Mouse (Mus musculus) kidney, postnatal 0 days (tissue): ENCODE measurements around the gene Mapkapk2. TPM values are rescaled to one million over a fixed set of nuclear protein-coding genes. Genes with fewer than 3 reads are reported as not detected.

Source experiments
- ATAC-seq: fragments of 200-750 bp; cut with Nextera tagmentation; replicated peaks from 2 replicates; pipeline ENCODE4 v1.8.0; 2017; ENCODE audit warnings: low read depth, moderate number of reproducible peaks, moderate TSS enrichment, moderate library complexity; ENCODE audit not compliant: low FRiP score
- DNase-seq: peaks from one replicate; pipeline ENCODE4 v3.0.0-alpha.2; 2016; ENCODE audit warnings: low spot score
- H3K27ac ChIP-seq: fragments of 300-500 bp; sonication (generic); 2 replicates; pipeline ENCODE4 v1.5.1; 2014; ENCODE audit warnings: mild to moderate bottlenecking
- H3K27me3 ChIP-seq: fragments of 300-500 bp; sonication (generic); 2 replicates; pipeline ENCODE4 v1.6.1; 2014; ENCODE audit warnings: low read length, mixed read lengths; ENCODE audit not compliant: insufficient read depth
- H3K36me3 ChIP-seq: fragments of 300-500 bp; sonication (generic); 2 replicates; pipeline ENCODE4 v1.6.1; 2014; ENCODE audit warnings: low read length, mixed read lengths; ENCODE audit not compliant: insufficient read depth
- H3K4me1 ChIP-seq: fragments of 300-500 bp; sonication (generic); replicated peaks from 2 replicates; pipeline ENCODE4 v1.6.1; 2014; ENCODE audit warnings: antibody characterized with exemption, low read length, mixed read lengths; ENCODE audit not compliant: insufficient read depth
- H3K4me2 ChIP-seq: fragments of 300-500 bp; sonication (generic); 2 replicates; pipeline ENCODE4 v1.6.1; 2014; ENCODE audit warnings: mild to moderate bottlenecking, low read length, moderate library complexity, mixed read lengths
- H3K4me3 ChIP-seq: fragments of 300-500 bp; sonication (generic); replicated peaks from 2 replicates; pipeline ENCODE4 v1.5.1; 2014; ENCODE audit warnings: low read depth, low read length
- H3K9ac ChIP-seq: fragments of 300-500 bp; sonication (generic); 2 replicates; pipeline ENCODE4 v1.6.1; 2014; ENCODE audit warnings: low read depth, low read length
- H3K9me3 ChIP-seq: fragments of 300-500 bp; sonication (generic); replicated peaks from 2 replicates; pipeline ENCODE4 v1.6.1; 2016; ENCODE audit warnings: low read length, inconsistent platforms, mixed read lengths
- CTCF ChIP-seq: IDR thresholded peaks from 2 replicates; pipeline ENCODE4 v1.5.1; 2016; ENCODE audit warnings: antibody characterized with exemption, low read depth, mild to moderate bottlenecking, moderate library complexity
- WGBS: fragments of 180-500 bp; shearing (Covaris S2); extraction: QIAGEN DNeasy Blood & Tissue Kit; methylation state at CpG from one replicate; pipeline ENCODE4 v1.1.7; 2014; 5-methylcytosine and 5-hydroxymethylcytosine counted together
- polyA plus RNA-seq: library from polyadenylated mRNA; unstranded; fragments of >200 nt; fragmentation: Nextera tagmentation; extraction: Ambion mirVana; gene quantifications from 2 replicates; pipeline ENCODE4 v1.2.1, GENCODE M21; 2015

Mapkapk2 gene
- polyA plus RNA-seq, 1 experiment from 2014 or later = 55.9 TPM

DNA sequence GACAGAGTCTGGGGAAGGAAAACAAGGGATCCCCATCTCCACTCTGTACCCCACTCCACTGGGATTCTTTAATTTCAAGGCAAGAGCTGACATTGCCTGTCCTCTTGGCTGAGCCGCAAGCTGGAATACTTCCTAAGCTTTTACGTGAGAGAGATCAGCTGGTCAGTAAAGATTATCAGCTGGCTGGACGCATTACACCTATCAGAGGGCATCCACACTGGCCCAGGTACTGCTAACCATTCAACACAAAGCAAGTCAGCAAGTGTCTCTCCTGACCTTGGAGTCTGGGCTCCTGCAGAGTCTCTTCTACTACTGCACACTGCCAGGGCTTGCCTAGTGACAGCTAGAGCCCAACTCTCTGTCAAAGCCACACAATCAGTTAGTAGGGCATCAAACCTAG lies 6.1 kb downstream of the Mapkapk2 start:
- Histone ChIP-seq H3K27me3 (no peaks in the 10 kb centered on the region), H3K4me3 (no peak overlapping the region), H3K9me3 (no peaks in the 10 kb centered on the region), H3K4me1 (peaks cover 82% of the 10 kb centered on the region), H3K36me3 (no peaks in the 10 kb centered on the region), H3K27ac (no peak overlapping the region), H3K4me2 (no peak overlapping the region), H3K9ac (no peak overlapping the region)
- 73% methylated on average over 3 of the region's 3 CpGs for WGBS
- no peak for DNase-seq
- ATAC-seq = no peak
- TF ChIP-seq CTCF = no peak

DNA sequence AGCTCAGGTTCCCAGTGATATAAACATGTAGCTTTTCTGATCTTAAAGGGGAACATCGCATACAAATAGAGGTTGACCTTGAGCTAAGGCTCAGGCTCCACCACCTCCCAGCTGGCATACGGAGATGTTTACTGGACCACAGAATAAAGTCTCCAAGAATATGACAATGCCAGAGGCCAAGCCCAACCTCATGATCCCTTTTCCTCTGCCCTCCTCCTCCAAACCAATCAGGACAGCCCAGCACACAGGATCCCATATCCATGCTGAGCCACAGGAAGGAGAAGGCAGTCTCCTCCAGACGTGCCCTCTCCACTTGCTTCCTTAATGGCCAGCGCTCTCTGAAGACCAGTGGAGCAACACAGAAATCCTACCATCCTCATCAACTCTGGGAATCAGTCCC lies 6.7 kb downstream of the Mapkapk2 start:
- H3K9me3 ChIP-seq = no peaks in the 10 kb centered on the region
- no peak overlapping the region for H3K4me3 ChIP-seq
- DNase-seq = no peak

DNA sequence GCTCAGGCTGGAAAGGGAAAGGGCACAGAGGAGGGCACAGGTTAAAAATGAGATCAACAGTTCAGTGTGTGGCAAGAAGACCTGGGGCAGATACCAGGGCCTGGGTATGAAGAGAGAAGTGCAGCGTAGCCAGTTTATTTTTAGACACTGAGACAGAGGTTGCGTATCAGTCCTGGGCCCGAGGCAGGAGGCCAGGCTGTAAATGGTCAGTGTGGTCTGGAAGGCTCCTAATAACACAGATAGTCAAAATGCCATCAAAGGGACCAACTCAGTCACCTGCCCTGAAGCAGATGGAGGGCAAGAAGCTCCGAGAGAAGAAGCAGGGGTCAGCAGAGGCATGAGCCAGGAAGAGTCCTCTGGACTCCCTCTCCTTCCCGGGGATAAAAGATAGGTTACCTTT lies 7.4 kb downstream of the Mapkapk2 start:
- H3K4me2 ChIP-seq = no peak overlapping the region
- no peaks in the 10 kb centered on the region for H3K27me3 ChIP-seq
- no peak overlapping the region for H3K4me3 ChIP-seq
- H3K27ac ChIP-seq = no peak overlapping the region
- no peak overlapping the region for H3K9ac ChIP-seq
- no peaks in the 10 kb centered on the region for H3K9me3 ChIP-seq
- no peak for DNase-seq
- no peaks in the 10 kb centered on the region for H3K36me3 ChIP-seq
- ATAC-seq = no peak
- H3K4me1 ChIP-seq = peaks cover 82% of the 10 kb centered on the region
- 52% methylated on average over 5 of the region's 5 CpGs for WGBS
- TF ChIP-seq CTCF = no peak

More for the DNA sequence above, 6.7 kb downstream of the Mapkapk2 start:
- H3K36me3 ChIP-seq = no peaks in the 10 kb centered on the region
- no peaks in the 10 kb centered on the region for H3K27me3 ChIP-seq
- H3K27ac ChIP-seq = no peak overlapping the region
- ATAC-seq = no peak
- no peak for TF ChIP-seq CTCF
- peaks cover 82% of the 10 kb centered on the region for H3K4me1 ChIP-seq
- no peak overlapping the region for H3K9ac ChIP-seq
- no peak overlapping the region for H3K4me2 ChIP-seq
- 51% methylated on average over 4 of the region's 4 CpGs for WGBS

DNA sequence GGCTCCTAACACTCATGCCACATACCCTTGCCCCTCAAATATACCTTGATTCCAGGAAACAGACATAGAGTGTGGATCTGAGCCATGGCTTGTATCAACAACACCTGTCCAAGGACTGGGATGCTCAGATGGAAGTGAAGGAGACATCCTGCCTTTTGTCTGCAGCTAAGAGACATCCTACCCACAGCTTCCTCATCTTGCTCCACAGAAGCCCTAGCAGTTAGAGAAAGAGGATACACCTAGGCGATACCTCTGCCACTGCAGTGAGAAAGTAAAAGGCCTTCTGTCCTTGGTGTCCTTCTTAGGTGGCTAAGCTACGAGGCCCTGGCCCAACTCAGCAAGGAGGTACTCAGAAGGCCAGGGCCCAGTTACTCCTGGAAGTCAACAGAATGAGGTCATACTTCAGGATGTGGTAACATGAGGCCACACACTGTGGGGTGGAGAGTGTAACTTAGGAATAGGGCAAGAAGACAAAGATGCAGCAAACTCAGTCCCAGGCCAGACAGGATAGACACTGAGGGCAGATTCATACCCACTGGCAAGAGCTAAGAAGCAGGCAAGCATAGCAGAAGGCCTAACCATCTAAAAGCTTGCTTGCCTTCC lies 8.0 kb downstream of the Mapkapk2 start:
- no peak overlapping the region for H3K4me3 ChIP-seq
- H3K4me1 ChIP-seq = peaks cover 84% of the 10 kb centered on the region
- TF ChIP-seq CTCF = no peak
- no peaks in the 10 kb centered on the region for H3K27me3 ChIP-seq
- ATAC-seq (peak; percentile 37; the same call in 1 of the 2 replicates), DNase-seq (peak; percentile 31)
- H3K27ac ChIP-seq = no peak overlapping the region
- no peak overlapping the region for H3K4me2 ChIP-seq
- no peak overlapping the region for H3K9ac ChIP-seq
- WGBS = 76% methylated on average over 2 of the region's 2 CpGs
- H3K36me3 ChIP-seq = no peaks in the 10 kb centered on the region
- H3K9me3 ChIP-seq = no peaks in the 10 kb centered on the region

GRCm38 (mm10) chr1:131088547-131088946 lies 9.1 kb downstream of the Mapkapk2 start:
- H3K27me3 ChIP-seq = no peaks in the 10 kb centered on the region
- no peaks in the 10 kb centered on the region for H3K9me3 ChIP-seq
- DNase-seq = no peak
- H3K36me3 ChIP-seq = no peaks in the 10 kb centered on the region
- no peak overlapping the region for H3K4me3 ChIP-seq
- WGBS = 46% methylated on average over 11 of the region's 11 CpGs
- no peak overlapping the region for H3K4me2 ChIP-seq
- H3K4me1 ChIP-seq = peaks cover 83% of the 10 kb centered on the region
- H3K9ac ChIP-seq = 0 out of 2 replicates have a peak overlapping the region, but pooled peaks have one; percentile 4
- no peak overlapping the region for H3K27ac ChIP-seq
- no peak for ATAC-seq
- TF ChIP-seq CTCF = no peak

- DNase-seq = no peak
- no peak overlapping the region for H3K4me2 ChIP-seq
- 40% methylated on average over 7 of the region's 7 CpGs for WGBS
Measured at GRCm38 (mm10) chr1:131086907-131087306, 10.7 kb downstream of the Mapkapk2 start.

More at GRCm38 (mm10) chr1:131086907-131087306, 10.7 kb downstream of the Mapkapk2 start:
- no peak for TF ChIP-seq CTCF
- no peak for ATAC-seq
- H3K4me3 ChIP-seq = no peak overlapping the region
- H3K9me3 ChIP-seq = no peaks in the 10 kb centered on the region
- peaks cover 76% of the 10 kb centered on the region for H3K4me1 ChIP-seq
- no peak overlapping the region for H3K9ac ChIP-seq
- no peaks in the 10 kb centered on the region for H3K36me3 ChIP-seq
- H3K27ac ChIP-seq = no peak overlapping the region; the same call in 1 of the 2 replicates
- no peaks in the 10 kb centered on the region for H3K27me3 ChIP-seq
